Mouse (Mus musculus) ES-Bruce4 (cell line): ENCODE results near the gene Mtmr3. TPM values are rescaled to one million over a fixed set of nuclear protein-coding genes. Genes with fewer than 3 reads are reported as not detected.

Experiments used
- H3K27ac ChIP-seq: 2 replicates; pipeline ENCODE4 v1.5.1; 2012; ENCODE audit warnings: low read length, inconsistent platforms; ENCODE audit not compliant: insufficient read depth
- H3K27me3 ChIP-seq: 2 replicates; pipeline ENCODE4 v1.6.1; 2012; ENCODE audit warnings: mild to moderate bottlenecking, low read length, inconsistent platforms; ENCODE audit not compliant: control insufficient read depth, poor library complexity, insufficient read depth, severe bottlenecking
- H3K36me3 ChIP-seq: 2 replicates; pipeline ENCODE4 v1.6.1; 2012; ENCODE audit warnings: inconsistent platforms, mild to moderate bottlenecking, low read length, moderate library complexity; ENCODE audit not compliant: control insufficient read depth, poor library complexity, insufficient read depth, severe bottlenecking
- H3K4me1 ChIP-seq: one replicate; pipeline ENCODE4 v1.8.1; 2011; ENCODE audit warnings: low read length; ENCODE audit not compliant: control insufficient read depth, insufficient read depth
- H3K4me3 ChIP-seq: 2 replicates; pipeline ENCODE4 v1.5.1; 2011; ENCODE audit warnings: low read depth, mild to moderate bottlenecking, low read length
- H3K9ac ChIP-seq: 2 replicates; pipeline ENCODE4 v1.6.1; 2012; ENCODE audit warnings: low read depth, mild to moderate bottlenecking, inconsistent platforms; ENCODE audit not compliant: poor library complexity, severe bottlenecking
- H3K9me3 ChIP-seq: replicated peaks from 2 replicates; pipeline ENCODE4 v1.6.1; 2012; ENCODE audit warnings: mild to moderate bottlenecking, low read length, inconsistent platforms; ENCODE audit not compliant: control insufficient read depth, poor library complexity, insufficient read depth, severe bottlenecking
- CTCF ChIP-seq: IDR thresholded peaks from one replicate; pipeline ENCODE4 v1.8.1; 2011; ENCODE audit warnings: low read depth, low read length
- EP300 ChIP-seq: IDR thresholded peaks from 2 replicates; pipeline ENCODE4 v1.6.1; 2011; ENCODE audit warnings: low read depth, low read length; ENCODE audit not compliant: insufficient read depth
- POLR2A ChIP-seq: IDR thresholded peaks from one replicate; pipeline ENCODE4 v1.8.1; 2011; ENCODE audit warnings: low read length; ENCODE audit not compliant: insufficient read depth
- polyA plus RNA-seq: library from polyadenylated mRNA; stranded (reverse); fragments of >200 nt; gene quantifications from 2 replicates; pipeline ENCODE4 v1.2.4, GENCODE M21; 2011; ENCODE audit warnings: low read depth; ENCODE audit not compliant: missing spikeins, insufficient read depth, insufficient read length

Mtmr3 gene
- polyA plus RNA-seq, 1 experiment: 26.8 TPM

DNA sequence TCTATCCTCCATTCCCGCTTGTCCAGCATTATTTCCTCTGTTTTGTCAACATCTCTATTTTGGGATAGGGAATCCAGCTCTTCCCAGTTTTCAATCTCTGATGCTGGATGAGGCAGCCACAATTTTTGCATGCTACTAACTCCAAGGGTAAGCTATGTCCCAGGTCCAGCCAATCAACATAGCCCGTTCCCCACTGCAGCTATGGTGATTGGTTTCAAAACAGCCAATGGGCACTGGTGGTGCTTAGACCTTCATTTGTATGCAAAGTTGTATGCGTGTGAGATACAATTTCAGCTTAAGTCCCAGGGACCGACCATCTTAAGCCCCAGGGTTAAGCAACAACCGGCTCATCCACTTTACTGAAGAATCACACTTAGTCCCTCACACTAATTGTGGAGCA lies 28.3 kb upstream of the Mtmr3 start:
- Histone ChIP-seq H3K9ac (no peak overlapping the region), H3K4me1 (no peaks in the 10 kb centered on the region), H3K4me3 (peak overlapping the region; percentile 19), H3K9me3 (no peaks in the 10 kb centered on the region), H3K27ac (peak overlapping the region; percentile 43; the same call in 1 of the 2 replicates), H3K27me3 (no peaks in the 10 kb centered on the region), H3K36me3 (no peaks in the 10 kb centered on the region)
- no peak for TF ChIP-seq CTCF
- TF ChIP-seq POLR2A: peak; percentile 10

DNA sequence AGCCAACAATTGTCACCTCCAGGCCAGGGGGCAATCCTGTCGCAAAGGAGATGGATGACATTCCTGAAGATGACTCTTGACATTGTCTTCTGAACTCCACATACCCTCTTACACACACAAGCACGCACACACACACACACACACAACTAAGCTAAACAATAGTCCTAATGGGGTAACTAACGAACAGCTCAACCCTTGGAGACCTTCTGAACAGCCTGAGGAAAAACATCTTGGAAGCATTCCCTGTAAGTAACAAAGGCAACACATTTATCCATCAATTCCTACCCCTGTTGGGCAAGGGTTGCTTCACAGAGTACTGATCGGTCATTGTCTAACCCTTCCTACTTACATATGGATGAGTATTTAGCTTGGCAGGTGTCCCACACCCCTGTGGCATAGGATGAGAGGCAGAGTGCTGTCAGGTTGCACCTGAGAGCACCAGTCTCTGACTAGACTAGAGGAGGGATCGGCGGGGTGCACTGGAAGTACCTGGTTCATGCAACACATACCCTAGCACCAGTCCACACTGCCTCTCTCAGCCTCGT lies 27.9 kb upstream of the Mtmr3 start:
- Histone ChIP-seq H3K27me3 (no peaks in the 10 kb centered on the region), H3K27ac (no peak overlapping the region), H3K9me3 (no peaks in the 10 kb centered on the region), H3K36me3 (no peaks in the 10 kb centered on the region), H3K4me3 (peak overlapping the region; percentile 19), H3K9ac (no peak overlapping the region), H3K4me1 (no peaks in the 10 kb centered on the region)
- no peak for TF ChIP-seq EP300
- TF ChIP-seq POLR2A: no peak
- TF ChIP-seq CTCF: no peak

DNA sequence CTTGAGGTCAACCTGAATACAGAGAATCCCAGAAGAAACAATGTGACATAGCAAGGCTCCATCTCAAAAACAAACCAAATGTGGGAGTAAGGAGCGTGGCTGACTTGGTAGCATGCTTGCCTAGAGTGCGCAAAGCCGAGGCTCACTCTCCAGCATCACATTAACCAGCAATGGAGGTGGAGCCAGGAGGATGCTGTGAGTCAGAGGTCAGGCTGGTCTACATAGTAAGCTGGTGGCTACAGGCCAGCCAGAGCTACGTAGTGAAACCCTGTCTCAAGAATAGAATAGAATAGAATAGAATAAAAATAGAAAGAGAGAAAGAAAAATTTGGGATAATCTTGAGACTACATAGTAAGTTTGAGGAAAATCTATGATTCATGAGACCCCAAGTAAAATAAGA lies 27.2 kb upstream of the Mtmr3 start:
- Histone ChIP-seq H3K27ac (no peak overlapping the region), H3K4me3 (no peak overlapping the region), H3K9me3 (no peaks in the 10 kb centered on the region), H3K9ac (no peak overlapping the region), H3K36me3 (no peaks in the 10 kb centered on the region), H3K27me3 (no peaks in the 10 kb centered on the region), H3K4me1 (no peaks in the 10 kb centered on the region)
- TF ChIP-seq CTCF: no peak
- no peak for TF ChIP-seq POLR2A
- TF ChIP-seq EP300: no peak

DNA sequence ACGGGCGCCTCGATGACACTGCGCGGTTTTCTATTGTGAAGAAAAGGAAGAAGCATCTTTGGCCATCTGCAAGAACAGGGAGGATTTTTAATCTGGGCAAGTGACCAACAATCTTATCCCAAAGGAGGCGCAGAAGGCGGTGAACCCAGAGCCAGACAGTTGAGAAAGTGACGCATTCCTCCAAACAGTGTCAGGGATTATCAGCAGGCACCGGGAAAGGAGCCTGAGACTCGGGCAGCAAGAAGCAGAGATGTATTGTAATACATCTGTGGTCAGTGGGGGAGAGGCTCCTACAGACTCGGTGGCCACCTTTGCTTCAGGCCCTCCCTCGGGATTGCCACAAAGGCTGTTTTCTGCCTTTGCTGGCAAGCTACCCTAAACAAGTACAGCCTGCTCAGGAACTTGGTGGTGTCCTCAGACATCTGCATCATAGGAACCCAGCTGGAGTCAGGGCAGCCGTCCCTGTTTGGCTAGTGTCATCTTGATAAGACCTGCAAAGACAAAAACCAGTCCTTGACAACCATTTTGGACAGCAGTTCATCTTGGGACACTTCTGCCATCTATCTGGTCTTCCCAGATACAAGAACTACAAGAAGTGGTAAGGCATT lies 25.9 kb upstream of the Mtmr3 start:
- no peaks in the 10 kb centered on the region for H3K27me3 ChIP-seq
- H3K36me3 ChIP-seq: no peaks in the 10 kb centered on the region
- no peaks in the 10 kb centered on the region for H3K4me1 ChIP-seq
- H3K27ac ChIP-seq: no peak overlapping the region
- TF ChIP-seq CTCF (no peak), POLR2A (no peak), EP300 (no peak)
- no peak overlapping the region for H3K4me3 ChIP-seq
- H3K9me3 ChIP-seq: no peaks in the 10 kb centered on the region
- H3K9ac ChIP-seq: no peak overlapping the region

DNA sequence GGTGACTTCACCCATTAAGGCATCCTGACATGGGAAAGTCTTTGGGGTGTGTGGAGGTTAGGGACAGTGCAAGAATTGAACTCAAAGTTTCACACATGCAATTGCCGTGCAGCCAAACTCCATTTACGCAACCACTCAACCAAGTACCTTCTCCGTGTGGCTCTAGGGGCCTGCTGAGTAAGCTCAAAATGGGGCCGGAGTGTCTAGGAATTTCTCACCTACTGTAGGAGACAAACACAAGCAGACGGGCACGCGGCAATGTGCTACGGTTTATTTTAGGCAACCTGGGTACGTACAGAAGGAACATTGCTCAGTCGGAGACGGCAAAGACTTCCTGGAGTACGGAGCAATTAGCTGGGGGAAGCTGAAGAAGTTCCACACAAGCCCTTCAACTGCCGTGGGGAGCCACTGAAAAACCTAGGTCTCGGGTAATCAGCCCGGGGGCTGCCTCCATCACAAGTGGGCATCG lies 25.4 kb upstream of the Mtmr3 start, which contains the start of gene Gm11032:
TSS of gene Gm11032 (plus strand) at position 51 of the 469 bp plus-strand sequence.
- H3K4me3 ChIP-seq: no peak within 1 kb of the TSS
- H3K27ac ChIP-seq: no peak within 1 kb of the TSS
- no peaks in the 10 kb centered on the region for H3K4me1 ChIP-seq
- H3K27me3 ChIP-seq: no peaks in the 10 kb centered on the region
- H3K36me3 ChIP-seq: no peaks in the 10 kb centered on the region
- H3K9me3 ChIP-seq: no peaks in the 10 kb centered on the region
- no peak within 1 kb of the TSS for H3K9ac ChIP-seq
- no peak for TF ChIP-seq POLR2A
- TF ChIP-seq EP300: no peak
- TF ChIP-seq CTCF: no peak

DNA sequence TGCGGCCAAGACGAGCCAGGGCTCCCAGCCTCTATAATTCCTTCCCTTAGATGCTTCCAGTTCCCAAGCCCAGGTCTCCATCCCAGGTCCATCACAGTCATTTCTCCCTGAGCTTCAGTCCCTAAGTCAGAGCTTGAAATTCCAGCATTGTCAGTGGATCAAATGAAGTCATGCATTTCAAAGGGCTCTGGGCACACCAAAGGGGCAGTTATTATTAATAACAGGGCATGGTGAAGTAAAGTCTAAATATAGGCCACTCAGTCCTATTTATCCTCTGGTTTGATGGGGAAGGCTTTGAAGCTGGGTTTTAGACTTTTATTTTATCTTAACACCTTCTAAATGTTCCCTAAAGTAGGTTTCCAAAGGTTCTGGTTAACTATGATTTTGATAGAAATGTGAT lies 17.2 kb upstream of the Mtmr3 start:
- no peaks in the 10 kb centered on the region for H3K9me3 ChIP-seq
- no peaks in the 10 kb centered on the region; the same call in 1 of the 2 replicates for H3K27me3 ChIP-seq
- H3K4me3 ChIP-seq: no peak overlapping the region
- TF ChIP-seq EP300 (no peak), POLR2A (no peak), CTCF (no peak)
- no peaks in the 10 kb centered on the region for H3K4me1 ChIP-seq
- H3K36me3 ChIP-seq: no peaks in the 10 kb centered on the region
- no peak overlapping the region for H3K27ac ChIP-seq
- no peak overlapping the region for H3K9ac ChIP-seq
